Mouse (Mus musculus): ENCODE measurements at regions not wholly inside any gene's neighbourhood (a gene's known extent, or its start where the extent isn't known, plus 50 kb on each side); places are given as distances from the start of the nearest gene placed in this dataset.

DNA sequence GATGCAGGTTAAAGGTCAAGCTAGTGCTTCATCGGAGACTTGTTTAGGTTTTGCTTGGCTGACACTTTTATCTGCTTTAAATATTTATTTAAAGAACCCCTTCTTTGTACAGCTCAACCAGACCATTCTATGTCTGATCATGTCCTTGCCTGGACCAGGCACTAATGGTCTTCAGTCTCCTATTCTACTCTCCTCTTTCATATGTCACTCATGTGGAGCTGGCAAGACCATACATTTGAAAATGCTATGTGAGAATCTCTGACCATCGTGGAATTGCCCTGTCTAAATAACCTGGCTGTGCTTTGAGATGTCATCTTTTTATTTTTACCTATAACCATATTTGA lies 74.4 kb upstream of the Il15 start:
- no peak for DNase-seq
- intact Hi-C loops (cut with DNase I; ENCODE audit: low total_unique reads), result no loop called here

- no peak for DNase-seq
- intact Hi-C loops (cut with DNase I; ENCODE audit: low total_unique reads), result no loop called here
Observed at GRCm38 (mm10) chr8:82476708-82477425, 73.8 kb upstream of the Il15 start.

- DNase-seq, result no peak
- intact Hi-C loops (cut with DNase I; ENCODE audit: low total_unique reads), result no loop called here
Observed at GRCm38 (mm10) chr8:82473266-82473665, 70.2 kb upstream of the Il15 start.

- intact Hi-C loops (cut with DNase I; ENCODE audit: low total_unique reads), result no loop called here
- no peak for DNase-seq
Observed at GRCm38 (mm10) chr8:82471825-82472224, 68.8 kb upstream of the Il15 start.

DNA sequence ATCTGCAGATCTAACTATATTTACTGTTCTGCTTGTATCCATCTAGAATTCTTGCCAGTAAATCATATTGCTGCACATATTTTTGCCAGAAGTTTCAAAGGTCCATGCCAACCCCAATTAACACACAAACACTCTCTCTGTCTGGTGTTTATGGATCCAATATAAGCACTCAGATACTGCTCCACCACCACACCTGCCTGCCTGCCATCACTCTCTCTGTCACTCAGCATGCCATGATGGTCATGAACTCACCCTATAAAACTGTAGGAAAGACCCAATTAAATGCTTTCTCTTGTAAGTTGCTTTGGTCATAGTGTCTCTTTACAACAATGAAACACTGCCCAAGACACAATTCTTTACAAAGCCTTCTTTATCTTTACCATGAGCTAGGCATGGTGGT lies 66.8 kb upstream of the Il15 start:
- intact Hi-C loops (cut with DNase I; ENCODE audit: low total_unique reads), result no loop called here
- no peak for DNase-seq

DNA sequence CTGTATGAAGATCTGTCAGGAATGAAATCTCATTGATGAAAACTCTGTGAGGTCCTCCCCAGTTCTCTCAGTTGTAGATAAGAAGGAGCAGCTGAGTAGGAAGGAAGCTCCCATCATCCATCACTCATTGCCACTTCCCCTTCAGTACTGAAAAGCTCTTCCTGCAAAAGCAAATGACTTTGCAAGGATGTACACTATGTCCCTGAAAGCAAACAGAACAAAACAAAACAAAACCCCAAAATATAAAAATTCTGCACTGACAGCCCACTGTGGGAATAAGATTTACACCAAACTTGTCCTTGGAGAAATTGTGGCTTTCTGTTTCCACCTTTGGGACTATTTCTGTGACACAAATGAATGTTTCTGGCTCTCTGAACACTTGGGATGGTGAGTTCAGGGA lies 59.8 kb upstream of the Il15 start:
- intact Hi-C loops (cut with DNase I; ENCODE audit: low total_unique reads), result no loop called here
- no peak for DNase-seq

GRCm38 (mm10) chr8:82459007-82459406 lies 56.0 kb upstream of the Il15 start:
- no peak for DNase-seq
- intact Hi-C loops (cut with DNase I; ENCODE audit: low total_unique reads), result no loop called here

DNA sequence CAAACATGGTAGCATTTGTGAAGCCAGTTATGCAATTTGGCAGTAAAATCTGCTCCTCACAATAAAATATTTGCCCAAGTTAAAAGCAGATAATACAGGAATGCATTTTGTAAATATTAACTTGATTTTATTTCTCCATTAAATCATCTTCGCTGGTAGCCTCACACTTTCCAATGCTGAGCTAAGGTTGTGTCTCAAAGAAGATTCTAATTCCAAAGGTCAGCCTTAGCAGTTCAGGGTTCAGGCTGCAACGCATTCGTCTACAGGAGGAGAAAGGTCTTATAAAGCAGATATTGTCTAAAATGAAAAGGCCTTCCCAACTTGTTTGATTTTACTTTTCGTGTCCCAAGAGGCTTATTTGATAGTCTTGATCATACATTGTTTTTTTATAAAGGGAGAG lies 51.0 kb upstream of the Il15 start:
- intact Hi-C loops (cut with DNase I; ENCODE audit: low total_unique reads), result no loop called here
- no peak for DNase-seq

Data from gastrocnemius, postnatal 14 days (tissue).